Mouse (Mus musculus) hindbrain, embryonic 12.5 days (tissue): Measurements from ENCODE around the gene Cenpm. TPM values are rescaled to one million over a fixed set of nuclear protein-coding genes. Genes with fewer than 3 reads are reported as not detected.

ENCODE experiments used
- ATAC-seq: fragments of 200-750 bp; cut with Nextera tagmentation; 2 replicates; pipeline ENCODE4 v1.8.0; 2017; ENCODE audit warnings: moderate TSS enrichment; ENCODE audit not compliant: low FRiP score
- H3K27ac ChIP-seq: fragments of 300-500 bp; sonication (generic); 2 replicates; pipeline ENCODE4 v1.5.1; 2016; ENCODE audit warnings: mild to moderate bottlenecking
- H3K27me3 ChIP-seq: fragments of 300-500 bp; sonication (generic); 2 replicates; pipeline ENCODE4 v1.6.1; 2016; ENCODE audit warnings: mild to moderate bottlenecking
- H3K36me3 ChIP-seq: fragments of 300-500 bp; sonication (generic); 2 replicates; pipeline ENCODE4 v1.6.1; 2016; ENCODE audit warnings: mild to moderate bottlenecking
- H3K4me1 ChIP-seq: fragments of 300-500 bp; sonication (generic); 2 replicates; pipeline ENCODE4 v1.6.1; 2016
- H3K4me2 ChIP-seq: fragments of 300-500 bp; sonication (generic); replicated peaks from 2 replicates; pipeline ENCODE4 v1.6.1; 2016; ENCODE audit warnings: mild to moderate bottlenecking
- H3K4me3 ChIP-seq: fragments of 300-500 bp; sonication (generic); 2 replicates; pipeline ENCODE4 v1.5.1; 2016; ENCODE audit warnings: mild to moderate bottlenecking
- H3K9ac ChIP-seq: fragments of 300-500 bp; sonication (generic); 2 replicates; pipeline ENCODE4 v1.6.1; 2016; ENCODE audit warnings: mild to moderate bottlenecking, moderate library complexity
- H3K9me3 ChIP-seq: fragments of 300-500 bp; sonication (generic); replicated peaks from 2 replicates; pipeline ENCODE4 v1.6.1; 2016; ENCODE audit warnings: mild to moderate bottlenecking
- WGBS: fragments of 180-500 bp; shearing (Covaris S2); methylation state at CpG from one replicate; pipeline ENCODE4 v1.1.7; 2016; 5-methylcytosine and 5-hydroxymethylcytosine counted together
- polyA plus RNA-seq: library from polyadenylated mRNA; unstranded; fragments of >200 nt; fragmentation: Nextera tagmentation; extraction: Ambion mirVana; gene quantifications from 2 replicates; pipeline ENCODE4 v1.2.1, GENCODE M21; 2016

Gene Cenpm
- 51.1 and 51.4 TPM in 2 replicates for polyA plus RNA-seq

DNA sequence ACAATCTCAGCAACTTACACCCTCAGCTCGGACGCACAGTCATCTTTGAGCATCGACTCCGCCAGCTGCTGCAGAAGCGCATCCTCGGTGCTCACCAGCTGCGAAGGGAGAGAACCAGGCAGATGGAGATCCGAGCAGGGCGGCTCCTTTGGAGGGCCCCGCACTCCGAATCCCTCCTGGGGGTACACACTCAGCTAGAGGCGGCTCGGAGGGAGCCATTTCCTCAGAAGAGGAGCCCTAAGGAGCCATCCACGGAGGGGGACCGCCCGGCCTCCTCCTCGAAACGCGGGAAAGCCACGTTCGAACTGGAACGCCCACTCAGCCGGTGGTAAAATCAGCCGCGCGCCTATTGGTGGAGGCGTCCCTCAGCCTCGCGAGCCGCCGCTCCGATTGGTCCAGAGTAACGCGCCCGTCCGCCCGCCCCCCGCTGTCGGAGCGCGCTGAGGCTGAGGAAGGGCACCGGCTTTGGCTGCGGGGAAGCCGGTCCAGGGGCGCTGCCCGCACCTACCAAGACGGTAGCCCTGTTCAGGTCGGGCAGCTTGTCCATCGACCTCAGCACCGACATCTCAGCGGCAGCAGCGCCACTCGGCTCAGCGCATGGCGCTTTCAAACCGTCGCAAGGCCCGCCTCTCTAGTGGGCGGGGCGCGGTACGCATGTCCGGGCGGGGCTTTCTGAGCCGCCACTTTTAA is at the start of gene Cenpm:
Gene Cenpm (minus strand): TSS at position 634 of the 690 bp plus-strand sequence.
- Histone ChIP-seq H3K27me3 (no peaks in the 10 kb centered on the region), H3K4me3 (peak within 1 kb of the TSS; percentile 56), H3K4me1 (peaks cover 6% of the 10 kb centered on the region), H3K9ac (peak within 1 kb of the TSS; percentile 55), H3K27ac (peak within 1 kb of the TSS; percentile 66), H3K4me2 (peak within 1 kb of the TSS; percentile 69), H3K9me3 (no peaks in the 10 kb centered on the region), H3K36me3 (no peaks in the 10 kb centered on the region)
- WGBS = under 1% methylated on average over 65 of the region's 65 CpGs
- ATAC-seq = peak; percentile 96

DNA sequence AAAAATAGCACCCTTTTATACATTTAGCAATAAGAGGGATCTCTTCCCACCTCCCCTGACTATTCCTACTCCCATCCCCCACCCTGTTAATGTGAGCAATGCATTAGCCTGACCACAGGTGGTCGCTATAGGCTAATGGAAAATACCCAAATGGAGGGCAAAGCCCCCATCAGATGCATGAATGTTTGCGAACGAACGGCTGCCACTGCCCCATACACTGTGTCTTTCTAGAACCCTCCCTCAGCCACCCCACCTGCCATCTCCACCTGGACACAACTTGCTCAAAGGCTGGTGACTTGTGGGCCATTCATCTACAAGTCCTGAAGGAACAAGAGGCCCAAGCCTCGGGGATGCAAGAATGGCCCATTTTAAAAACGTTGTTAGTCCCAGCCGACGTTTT is 49.5 kb upstream of the Cenpm start:
- H3K4me3 ChIP-seq = no peak overlapping the region
- H3K4me2 ChIP-seq = no peak overlapping the region
- H3K27ac ChIP-seq = peak overlapping the region; percentile 46; the same call in 1 of the 2 replicates
- WGBS = 45% methylated on average over 8 of the region's 8 CpGs
- no peaks in the 10 kb centered on the region for H3K9me3 ChIP-seq
- ATAC-seq = 0 out of 2 replicates have a peak, but pooled peaks have one; percentile 26
- peaks cover 29% of the 10 kb centered on the region for H3K36me3 ChIP-seq
- no peak overlapping the region for H3K9ac ChIP-seq
- peaks cover 22% of the 10 kb centered on the region for H3K4me1 ChIP-seq
- H3K27me3 ChIP-seq = peaks cover 4% of the 10 kb centered on the region; the same call in 1 of the 2 replicates

DNA sequence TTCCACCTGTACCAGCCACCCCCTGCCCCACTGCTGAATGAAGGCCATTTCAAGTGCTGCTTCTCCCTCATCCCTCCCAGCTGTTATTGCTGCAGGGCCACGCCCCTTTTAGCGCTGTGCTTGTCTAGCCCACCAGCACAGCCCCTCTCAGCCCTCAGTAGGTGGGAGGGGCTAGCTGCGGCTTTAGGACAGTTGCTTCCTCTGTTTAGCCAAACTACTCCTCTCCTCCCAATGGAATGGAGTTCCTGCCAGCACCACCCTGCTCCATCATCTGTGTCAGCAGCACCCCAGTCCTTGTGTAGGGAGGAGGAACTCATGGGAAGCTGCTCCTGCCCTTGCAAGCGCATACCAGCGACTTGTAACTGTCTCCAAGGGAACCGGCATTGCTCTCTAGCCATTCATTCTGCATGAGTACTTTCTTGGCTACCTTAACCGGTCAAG is 48.7 kb upstream of the Cenpm start:
- Histone ChIP-seq H3K4me2 (peak overlapping the region; percentile 27; the same call in 1 of the 2 replicates), H3K9me3 (no peaks in the 10 kb centered on the region), H3K36me3 (peaks cover 36% of the 10 kb centered on the region), H3K4me1 (peaks cover 22% of the 10 kb centered on the region), H3K9ac (0 out of 2 replicates have a peak overlapping the region, but pooled peaks have one; percentile 27), H3K27me3 (no peaks in the 10 kb centered on the region), H3K4me3 (no peak overlapping the region), H3K27ac (peak overlapping the region; percentile 69)
- ATAC-seq = peak; percentile 90
- WGBS = 4% methylated on average over 7 of the region's 7 CpGs

DNA sequence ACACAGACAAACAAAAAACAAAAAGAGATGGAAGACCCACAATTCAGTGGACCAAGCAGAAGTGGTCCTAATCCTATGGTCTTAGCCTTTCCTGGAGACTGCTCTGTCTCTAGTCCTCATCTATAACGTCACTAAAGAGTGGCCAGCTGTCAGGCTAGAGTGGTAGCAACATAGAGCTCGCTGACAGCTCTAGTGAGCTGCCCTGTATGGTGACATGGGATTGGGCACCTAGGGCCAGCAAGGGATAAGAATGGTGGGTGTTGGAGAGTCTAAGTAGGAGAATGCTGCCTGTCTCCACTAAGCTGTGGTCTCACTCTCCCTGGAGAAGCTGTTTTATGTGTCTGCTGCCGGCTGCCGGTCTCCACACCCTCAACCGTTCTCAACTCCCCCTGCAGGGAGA is 48.3 kb upstream of the Cenpm start:
- Histone ChIP-seq H3K27me3 (no peaks in the 10 kb centered on the region), H3K4me1 (peaks cover 22% of the 10 kb centered on the region), H3K9me3 (no peaks in the 10 kb centered on the region), H3K4me3 (no peak overlapping the region), H3K9ac (0 out of 2 replicates have a peak overlapping the region, but pooled peaks have one; percentile 27), H3K36me3 (peaks cover 41% of the 10 kb centered on the region), H3K27ac (peak overlapping the region; percentile 69), H3K4me2 (peak overlapping the region; percentile 27; the same call in 1 of the 2 replicates)
- no peak; the same call in 1 of the 2 replicates for ATAC-seq
- 18% methylated on average over 5 of the region's 5 CpGs for WGBS

DNA sequence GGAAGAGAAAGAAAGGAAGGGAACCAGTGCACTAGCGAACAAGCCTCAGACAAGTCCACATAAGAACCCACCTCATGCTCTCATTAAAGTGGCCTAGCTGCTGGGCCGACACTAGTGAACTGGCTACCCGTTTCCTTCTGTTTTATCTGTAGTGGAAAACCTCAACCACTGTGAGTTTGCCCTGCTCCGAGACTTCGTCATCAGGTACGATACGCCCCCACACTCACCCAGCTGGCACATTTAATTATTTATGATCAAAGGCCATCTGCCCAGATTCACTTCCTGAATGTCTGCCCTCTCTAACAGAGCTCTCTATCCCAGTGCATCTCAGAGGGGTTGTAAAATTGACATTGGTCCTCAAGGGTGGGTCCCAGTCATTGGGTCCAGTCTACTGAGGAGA is 45.7 kb upstream of the Cenpm start:
- peaks cover 66% of the 10 kb centered on the region for H3K36me3 ChIP-seq
- H3K4me3 ChIP-seq = no peak overlapping the region
- no peaks in the 10 kb centered on the region for H3K9me3 ChIP-seq
- peaks cover 22% of the 10 kb centered on the region for H3K4me1 ChIP-seq
- no peaks in the 10 kb centered on the region for H3K27me3 ChIP-seq
- no peak for ATAC-seq
- no peak overlapping the region for H3K9ac ChIP-seq
- no peak overlapping the region for H3K27ac ChIP-seq
- no peak overlapping the region for H3K4me2 ChIP-seq
- WGBS = 88% methylated on average over 7 of the region's 7 CpGs

DNA sequence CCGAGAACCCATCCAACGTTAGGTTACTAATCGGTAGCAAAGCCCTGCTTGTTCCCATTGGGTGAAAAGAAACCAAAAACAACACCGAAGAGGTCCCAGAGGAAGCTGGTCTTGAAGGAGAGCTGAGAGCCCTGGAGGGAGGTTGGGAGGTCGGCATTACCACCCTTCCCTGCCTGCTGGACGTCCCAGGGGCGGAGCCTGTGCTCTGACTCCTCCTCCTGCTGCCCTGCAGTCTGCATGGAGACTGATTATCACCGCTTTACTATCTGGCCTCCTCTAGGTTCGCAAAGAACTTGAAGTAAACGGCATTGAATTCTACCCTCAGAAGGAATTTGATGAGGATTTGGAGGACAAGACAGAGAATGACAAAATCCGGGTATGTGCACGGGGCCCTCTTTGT is 41.6 kb upstream of the Cenpm start:
- Histone ChIP-seq H3K9me3 (no peaks in the 10 kb centered on the region), H3K4me1 (no peaks in the 10 kb centered on the region), H3K27ac (peak overlapping the region; percentile 17; the same call in 1 of the 2 replicates), H3K4me2 (no peak overlapping the region), H3K4me3 (no peak overlapping the region), H3K9ac (no peak overlapping the region), H3K36me3 (peaks cover 95% of the 10 kb centered on the region), H3K27me3 (no peaks in the 10 kb centered on the region)
- no peak for ATAC-seq
- WGBS = 65% methylated on average over 12 of the region's 12 CpGs

DNA sequence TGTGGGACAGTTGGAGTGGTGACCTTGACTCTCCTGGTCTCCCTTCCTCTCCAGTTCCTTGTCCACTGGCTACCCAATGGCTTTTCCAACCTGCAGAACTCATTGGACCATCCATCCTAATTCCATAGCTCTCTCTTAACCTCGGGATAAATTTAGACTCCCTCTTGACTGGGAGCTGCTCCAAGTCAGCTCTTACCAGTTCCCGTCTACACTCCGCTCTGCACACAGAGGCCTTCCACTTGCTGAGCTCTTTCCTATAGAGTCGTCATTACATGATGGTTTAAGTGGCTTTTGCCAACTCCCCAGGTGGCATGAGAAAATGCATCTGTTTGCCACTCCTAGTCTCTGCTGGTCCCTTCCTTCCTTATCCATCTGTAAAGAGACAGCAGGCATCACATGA is 36.1 kb upstream of the Cenpm start:
- WGBS = 82% methylated on average over 4 of the region's 4 CpGs
- no peaks in the 10 kb centered on the region for H3K27me3 ChIP-seq
- no peak for ATAC-seq
- H3K9ac ChIP-seq = no peak overlapping the region
- H3K4me3 ChIP-seq = no peak overlapping the region
- no peaks in the 10 kb centered on the region for H3K9me3 ChIP-seq
- H3K27ac ChIP-seq = no peak overlapping the region
- H3K36me3 ChIP-seq = peaks cover 69% of the 10 kb centered on the region
- peaks cover 26% of the 10 kb centered on the region for H3K4me1 ChIP-seq
- no peak overlapping the region for H3K4me2 ChIP-seq

DNA sequence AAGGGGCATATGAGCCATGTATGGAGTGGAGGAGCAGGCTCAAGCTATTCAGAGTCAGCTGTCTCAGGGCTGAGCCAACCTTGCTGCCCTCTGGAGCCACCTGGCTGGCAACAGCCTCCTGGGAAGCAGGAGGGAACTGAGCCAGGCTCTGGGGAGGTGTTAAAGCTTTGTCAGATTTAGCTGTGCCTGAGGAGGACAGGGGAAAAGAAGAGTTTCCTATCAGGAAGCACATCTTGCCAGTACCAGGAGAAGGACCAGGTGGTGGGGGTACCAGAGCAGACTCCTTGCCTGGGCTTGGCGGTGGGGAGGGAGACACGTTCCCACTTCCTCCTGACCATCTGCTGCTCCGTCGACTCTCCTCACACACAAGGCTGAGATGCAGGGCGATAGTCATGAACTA is 33.0 kb upstream of the Cenpm start:
- WGBS = 73% methylated on average over 5 of the region's 5 CpGs
- peaks cover 39% of the 10 kb centered on the region for H3K36me3 ChIP-seq
- no peak overlapping the region for H3K27ac ChIP-seq
- H3K9ac ChIP-seq = no peak overlapping the region
- ATAC-seq = no peak
- peak overlapping the region; percentile 80 for H3K4me2 ChIP-seq
- peaks cover 10% of the 10 kb centered on the region for H3K27me3 ChIP-seq
- H3K4me3 ChIP-seq = peak overlapping the region; percentile 81
- H3K9me3 ChIP-seq = no peaks in the 10 kb centered on the region
- H3K4me1 ChIP-seq = peaks cover 34% of the 10 kb centered on the region

DNA sequence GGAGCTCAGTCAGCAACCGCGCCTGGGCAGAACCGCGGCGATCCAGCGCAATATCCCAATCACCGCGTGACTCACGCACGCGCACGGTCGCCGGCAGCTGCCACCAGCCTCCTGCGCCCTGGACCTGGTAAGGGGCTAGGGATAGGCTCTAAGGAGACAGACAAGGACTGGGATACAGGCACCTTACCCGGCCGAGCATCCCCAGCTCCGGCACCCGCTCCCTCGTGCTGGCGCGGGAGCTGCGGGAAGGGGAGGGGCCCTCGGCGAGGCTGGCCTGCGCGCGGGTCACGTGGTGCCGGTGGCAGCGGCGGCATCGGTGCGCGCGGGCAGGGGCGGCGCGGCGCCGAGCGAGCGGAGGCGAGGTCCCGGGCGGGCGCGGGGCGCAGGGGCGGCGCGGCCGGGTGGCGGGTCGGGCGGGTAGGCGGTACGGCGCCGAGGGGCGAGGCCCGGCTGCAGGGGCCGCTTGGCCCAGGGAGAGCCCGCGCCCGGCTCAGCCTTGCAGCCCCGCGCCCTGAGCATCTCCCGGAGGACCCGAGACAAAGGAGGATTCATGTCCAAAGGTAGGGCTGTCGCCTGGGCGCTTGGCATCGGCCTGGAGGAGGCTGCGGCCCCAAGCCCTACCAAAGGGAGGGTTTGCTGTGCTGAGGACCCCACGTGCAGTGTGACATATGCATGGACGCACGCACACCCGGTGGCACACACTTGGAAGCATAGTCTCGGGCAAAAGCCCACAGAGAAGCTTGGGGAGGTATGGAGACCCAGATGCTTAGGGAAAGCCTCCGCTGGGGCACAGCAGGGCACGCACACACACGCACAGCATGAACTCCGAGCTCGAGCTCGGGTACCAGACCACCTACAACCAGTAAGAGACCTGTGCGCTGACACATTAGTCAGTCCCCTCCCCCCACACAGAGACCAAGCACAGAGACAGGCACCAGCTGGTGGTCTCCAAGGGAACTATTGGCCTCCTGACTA is 30.7 kb upstream of the Cenpm start:
- H3K4me1 ChIP-seq = peaks cover 52% of the 10 kb centered on the region

DNA sequence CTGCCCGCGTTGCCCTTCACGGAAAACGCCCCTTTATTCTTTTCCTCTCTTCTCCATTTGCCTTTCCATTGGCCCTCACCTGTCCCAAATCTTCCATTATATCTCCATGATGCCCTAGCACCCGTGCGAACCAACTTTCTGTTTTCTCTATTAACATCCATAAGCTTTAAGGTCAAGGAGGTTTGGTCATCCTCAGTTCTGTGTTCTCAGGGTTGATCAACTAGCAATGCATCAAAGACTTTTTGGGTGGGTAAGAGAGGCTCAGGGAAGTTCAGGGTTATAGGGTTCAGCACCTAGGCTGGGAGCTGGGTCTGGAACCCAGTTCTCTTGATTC is 30.0 kb upstream of the Cenpm start, which contains the start of gene Sept3:
Gene Sept3 (plus strand): TSS at position 301 of the 334 bp plus-strand sequence.
- no peak for ATAC-seq
- WGBS = 23% methylated on average over 6 of the region's 6 CpGs
- Histone ChIP-seq H3K4me2 (peak within 1 kb of the TSS; percentile 80), H3K27ac (peak within 1 kb of the TSS; percentile 98), H3K27me3 (peaks cover 18% of the 10 kb centered on the region), H3K9me3 (no peaks in the 10 kb centered on the region), H3K36me3 (peaks cover 13% of the 10 kb centered on the region), H3K4me3 (peak within 1 kb of the TSS; percentile 81), H3K9ac (peak within 1 kb of the TSS; percentile 91), H3K4me1 (peaks cover 57% of the 10 kb centered on the region)

More for the DNA sequence above, 30.7 kb upstream of the Cenpm start:
- peak; percentile 84 for ATAC-seq
- Histone ChIP-seq H3K27ac (peak overlapping the region; percentile 98), H3K27me3 (peaks cover 18% of the 10 kb centered on the region), H3K4me2 (peak overlapping the region; percentile 80), H3K9me3 (no peaks in the 10 kb centered on the region), H3K9ac (peak overlapping the region; percentile 91), H3K4me3 (peak overlapping the region; percentile 81), H3K36me3 (peaks cover 19% of the 10 kb centered on the region)
- under 1% methylated on average over 81 of the region's 86 CpGs for WGBS

DNA sequence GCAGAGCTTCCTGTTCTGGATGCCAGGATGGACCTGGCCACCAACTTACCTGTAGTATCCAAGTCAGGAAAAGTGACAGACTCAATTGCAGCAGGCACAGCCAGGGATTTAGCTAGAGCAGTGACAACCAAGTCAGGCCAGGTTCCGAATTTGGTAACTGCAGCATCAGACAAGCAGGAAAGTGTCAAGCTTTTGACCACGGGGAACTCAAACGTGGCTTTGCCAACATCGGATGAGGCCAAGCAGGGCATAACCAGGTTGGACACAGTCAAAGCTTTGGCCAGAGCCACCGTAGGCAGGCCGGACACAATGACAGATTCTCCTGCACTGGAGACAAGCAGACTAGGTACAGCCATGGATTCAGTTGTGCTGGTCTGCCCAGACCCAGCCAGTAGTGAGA is 27.7 kb upstream of the Cenpm start:
- peaks cover 65% of the 10 kb centered on the region for H3K4me1 ChIP-seq
- H3K4me3 ChIP-seq = no peak overlapping the region
- no peak overlapping the region for H3K4me2 ChIP-seq
- H3K36me3 ChIP-seq = no peaks in the 10 kb centered on the region
- no peak for ATAC-seq
- H3K9me3 ChIP-seq = no peaks in the 10 kb centered on the region
- 90% methylated on average over 6 of the region's 6 CpGs for WGBS
- H3K9ac ChIP-seq = no peak overlapping the region
- H3K27me3 ChIP-seq = peaks cover 18% of the 10 kb centered on the region
- H3K27ac ChIP-seq = no peak overlapping the region

DNA sequence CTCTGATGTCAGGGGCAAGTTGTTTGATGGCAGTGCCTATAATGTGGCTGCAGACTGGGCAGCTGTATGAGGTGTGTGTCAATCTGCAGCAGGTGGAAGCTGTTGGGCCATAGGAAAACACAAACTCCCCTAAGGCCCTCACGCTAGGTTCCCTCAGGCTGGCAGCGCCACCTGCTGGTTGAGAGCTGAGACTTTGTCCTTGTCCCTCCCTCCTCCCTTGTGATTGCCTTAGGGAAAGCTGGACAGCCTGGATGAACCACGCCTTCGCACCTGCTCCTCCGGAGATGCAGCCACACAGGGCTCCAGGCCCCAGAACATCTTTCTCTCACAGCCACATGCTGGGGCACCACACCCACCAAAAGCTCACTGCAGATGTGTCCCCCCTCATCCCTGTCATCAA is 26.7 kb upstream of the Cenpm start:
- H3K4me1 ChIP-seq = peaks cover 54% of the 10 kb centered on the region
- H3K27me3 ChIP-seq = peaks cover 18% of the 10 kb centered on the region
- H3K27ac ChIP-seq = peak overlapping the region; percentile 7; the same call in 1 of the 2 replicates
- no peak for ATAC-seq
- 0% methylated on average over 5 of the region's 5 CpGs for WGBS
- H3K9ac ChIP-seq = no peak overlapping the region
- H3K4me2 ChIP-seq = no peak overlapping the region
- no peaks in the 10 kb centered on the region for H3K9me3 ChIP-seq
- no peaks in the 10 kb centered on the region for H3K36me3 ChIP-seq
- no peak overlapping the region for H3K4me3 ChIP-seq
